9 mouse cellular contexts compared by ENCODE assay signal in genomic region chr5:147726701-147727393, GRCm38 (mm10). TPM values are rescaled to one million over a fixed set of nuclear protein-coding genes. Genes with fewer than 3 reads are reported as not detected.
DNase-seq lines count a peak whose midpoint lies in the region; ATAC-seq lines count a peak whose summit lies in the region.
"Had no signal": no experiment of that assay in that cellular context is flagged by ENCODE, and none has a peak within 500 bp of the region (broad histone marks: within the 10 kb centered on the region; RNA-seq: fewer than 3 reads in every experiment).

No protein-coding gene starts in this region.

- 2% methylated on average over 18 of the region's 18 CpGs for WGBS in embryonic facial prominence, embryonic 10.5 days
- 2% methylated on average over 18 of the region's 18 CpGs for WGBS in intestine, embryonic 14.5 days
- WGBS in midbrain, embryonic 15.5 days, result 2% methylated on average over 18 of the region's 18 CpGs

- no peak overlapping the region for H3K27ac ChIP-seq in embryonic facial prominence, embryonic 10.5 days (replicated peaks)
- H3K27ac ChIP-seq in intestine, embryonic 14.5 days (ENCODE audit: low read depth), result no peak overlapping the region
- no peak overlapping the region for H3K27ac ChIP-seq in midbrain, embryonic 15.5 days

- H3K36me3 ChIP-seq in embryonic facial prominence, embryonic 10.5 days (replicated peaks), result no peaks in the 10 kb centered on the region
- no peaks in the 10 kb centered on the region for H3K36me3 ChIP-seq in intestine, embryonic 14.5 days (ENCODE audit: control insufficient read depth, insufficient read depth, low read length)
- H3K36me3 ChIP-seq in midbrain, embryonic 15.5 days (replicated peaks), result no peaks in the 10 kb centered on the region

- peaks cover 93% of the 10 kb centered on the region for H3K27me3 ChIP-seq in embryonic facial prominence, embryonic 10.5 days (replicated peaks; ENCODE audit: low read depth, poor library complexity, severe bottlenecking)
- peaks cover 80% of the 10 kb centered on the region for H3K27me3 ChIP-seq in intestine, embryonic 14.5 days (replicated peaks; ENCODE audit: control insufficient read depth, insufficient read depth, low read length)
- H3K27me3 ChIP-seq in midbrain, embryonic 15.5 days (replicated peaks), result peaks cover 56% of the 10 kb centered on the region
- H3K27me3 ChIP-seq: Patski had no signal

- peak; percentile 30 for DNase-seq in kidney, adult 18-20 months
- DNase-seq in kidney, adult 9 months, result no peak
- peak; percentile 27 for DNase-seq in embryonic facial prominence, embryonic 10.5 days (ENCODE audit: low spot score)
- no peak for DNase-seq in intestine, embryonic 14.5 days (ENCODE audit: low spot score)
- DNase-seq in gastrocnemius, postnatal 36 days, result no peak
- DNase-seq in urinary bladder, postnatal 10 days (ENCODE audit: low spot score), result no peak
- DNase-seq in urinary bladder, postnatal 25 days (ENCODE audit: low spot score), result no peak

- peaks cover 21% of the 10 kb centered on the region for H3K4me1 ChIP-seq in embryonic facial prominence, embryonic 10.5 days
- peaks cover 10% of the 10 kb centered on the region; the same call in 1 of the 2 replicates for H3K4me1 ChIP-seq in intestine, embryonic 14.5 days (replicated peaks; ENCODE audit: control insufficient read depth, insufficient read depth, low read length)
- peaks cover 18% of the 10 kb centered on the region for H3K4me1 ChIP-seq in midbrain, embryonic 15.5 days

- H3K4me2 ChIP-seq in intestine, embryonic 14.5 days (ENCODE audit: low read length), result peak overlapping the region; percentile 76
- peak overlapping the region; percentile 65; the same call in 1 of the 2 replicates for H3K4me2 ChIP-seq in midbrain, embryonic 15.5 days

- intact Hi-C loops in gastrocnemius, postnatal 36 days (cut with DNase I), result no loop called here

- H3K9me3 ChIP-seq in embryonic facial prominence, embryonic 10.5 days, result no peaks in the 10 kb centered on the region
- H3K9me3 ChIP-seq in intestine, embryonic 14.5 days (ENCODE audit: control insufficient read depth, low read length), result no peaks in the 10 kb centered on the region
- no peaks in the 10 kb centered on the region for H3K9me3 ChIP-seq in midbrain, embryonic 15.5 days

- H3K9ac ChIP-seq in intestine, embryonic 14.5 days (ENCODE audit: low read length), result no peak overlapping the region
- H3K9ac ChIP-seq in midbrain, embryonic 15.5 days, result no peak overlapping the region

- ATAC-seq in intestine, embryonic 14.5 days (replicated peaks; ENCODE audit: low FRiP score, low TSS enrichment, low read depth), result no peak
- ATAC-seq in midbrain, embryonic 15.5 days (replicated peaks), result no peak
- ATAC-seq: Patski had no signal

- peak overlapping the region; percentile 60 for H3K4me3 ChIP-seq in embryonic facial prominence, embryonic 10.5 days
- H3K4me3 ChIP-seq in intestine, embryonic 14.5 days (ENCODE audit: low read depth, low read length), result peak overlapping the region; percentile 42; the same call in 1 of the 2 replicates
- no peak overlapping the region for H3K4me3 ChIP-seq in midbrain, embryonic 15.5 days

RNA-seq across cellular contexts. Expression of gene Flt1, which starts 1.0 kb away (rescaled TPM):
- 9.5 and 11.0 TPM in 2 replicates for polyA plus RNA-seq in embryonic facial prominence, embryonic 10.5 days (2016; fragmentation: Nextera tagmentation; extraction: Ambion mirVana)
- polyA plus RNA-seq in intestine, embryonic 14.5 days (2014; fragmentation: Nextera tagmentation; extraction: Ambion mirVana), result 11.2 and 15.1 TPM in 2 replicates
- 13.4 and 15.1 TPM in 2 replicates for polyA plus RNA-seq in midbrain, embryonic 15.5 days (2015; fragmentation: Nextera tagmentation; extraction: Ambion mirVana)
- 10 to 100 TPM; 26.3 to 28.2 TPM for total RNA-seq in gastrocnemius, postnatal 36 days (2021)

Comparison
In these comparisons a context has a peak if more than half of its experiments do, and no peak if none do; other contexts are left out.
1. DNase-seq: peak in kidney, adult 18-20 months (single experiment) and embryonic facial prominence, embryonic 10.5 days (single experiment); none in kidney, adult 9 months (single experiment), intestine, embryonic 14.5 days (single experiment), gastrocnemius, postnatal 36 days (0 of 2), urinary bladder, postnatal 10 days (single experiment) and urinary bladder, postnatal 25 days (single experiment).